Mouse (Mus musculus) erythroblast, embryonic 14.5 days (primary cell): ENCODE data around the gene Mrtfa. TPM values are rescaled to one million over a fixed set of nuclear protein-coding genes. Genes with fewer than 3 reads are reported as not detected.

ENCODE experiments used
- H3K27me3 ChIP-seq: 2 replicates; pipeline ENCODE4 v1.6.1; 2012; ENCODE audit warnings: inconsistent platforms; ENCODE audit not compliant: control insufficient read depth
- H3K36me3 ChIP-seq: 2 replicates; pipeline ENCODE4 v1.6.1; 2012; ENCODE audit warnings: mild to moderate bottlenecking, inconsistent platforms; ENCODE audit not compliant: control insufficient read depth
- H3K4me1 ChIP-seq: 2 replicates; pipeline ENCODE4 v1.6.1; 2012; ENCODE audit warnings: inconsistent platforms; ENCODE audit not compliant: control insufficient read depth
- H3K4me3 ChIP-seq: replicated peaks from 2 replicates; pipeline ENCODE3; 2012; ENCODE audit warnings: moderate library complexity, mild to moderate bottlenecking, inconsistent platforms
- H3K9me3 ChIP-seq: 2 replicates; pipeline ENCODE4 v1.6.1; 2012; ENCODE audit warnings: low read length, inconsistent platforms, mixed read lengths; ENCODE audit not compliant: control insufficient read depth
- GATA1 ChIP-seq: IDR thresholded peaks from 2 replicates; pipeline ENCODE4 v1.6.1; 2012; ENCODE audit warnings: low read length, inconsistent platforms, mixed read lengths
- TAL1 ChIP-seq: IDR thresholded peaks from 3 replicates; pipeline ENCODE4 v1.6.1; 2012; ENCODE audit warnings: low read length, inconsistent platforms, mixed read lengths
- polyA plus RNA-seq: library from polyadenylated mRNA; stranded (reverse); fragments of >175 nt; gene quantifications from 2 replicates; pipeline ENCODE4 v1.2.3, GENCODE M21; 2012

The Mrtfa gene
- polyA plus RNA-seq, 1 experiment = 0.47 TPM

- Histone ChIP-seq H3K4me3 (no peak overlapping the region), H3K4me1 (peaks cover 28% of the 10 kb centered on the region), H3K27me3 (no peaks in the 10 kb centered on the region), H3K36me3 (no peaks in the 10 kb centered on the region), H3K9me3 (no peaks in the 10 kb centered on the region)
- TF ChIP-seq GATA1 (no peak), TAL1 (no peak)
Observed at GRCm38 (mm10) chr15:80996090-80996835, 194.3 kb downstream of the Mrtfa start.

DNA sequence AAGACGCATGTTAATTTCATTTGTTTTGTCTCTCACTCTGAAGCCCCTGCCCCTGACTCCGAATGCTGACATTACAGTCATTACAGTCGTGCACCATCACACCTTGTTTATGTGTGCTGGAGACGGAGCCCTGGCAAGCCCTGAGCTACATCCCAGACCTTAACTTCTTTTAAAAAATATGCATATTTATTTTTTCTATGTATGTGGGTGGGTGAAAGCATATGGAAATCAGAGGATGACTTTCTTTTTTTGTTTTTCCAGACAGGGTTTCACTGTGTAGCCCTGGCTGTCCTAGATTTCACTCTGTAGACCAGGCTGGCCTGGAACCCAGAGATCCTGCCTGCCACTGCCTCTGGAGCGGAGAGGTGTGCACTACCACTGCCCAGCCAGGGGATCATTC is 195.6 kb downstream of the Mrtfa start:
- Histone ChIP-seq H3K9me3 (no peaks in the 10 kb centered on the region), H3K36me3 (no peaks in the 10 kb centered on the region), H3K27me3 (no peaks in the 10 kb centered on the region), H3K4me3 (no peak overlapping the region), H3K4me1 (peaks cover 20% of the 10 kb centered on the region)
- TF ChIP-seq TAL1 = no peak
- TF ChIP-seq GATA1 = no peak

DNA sequence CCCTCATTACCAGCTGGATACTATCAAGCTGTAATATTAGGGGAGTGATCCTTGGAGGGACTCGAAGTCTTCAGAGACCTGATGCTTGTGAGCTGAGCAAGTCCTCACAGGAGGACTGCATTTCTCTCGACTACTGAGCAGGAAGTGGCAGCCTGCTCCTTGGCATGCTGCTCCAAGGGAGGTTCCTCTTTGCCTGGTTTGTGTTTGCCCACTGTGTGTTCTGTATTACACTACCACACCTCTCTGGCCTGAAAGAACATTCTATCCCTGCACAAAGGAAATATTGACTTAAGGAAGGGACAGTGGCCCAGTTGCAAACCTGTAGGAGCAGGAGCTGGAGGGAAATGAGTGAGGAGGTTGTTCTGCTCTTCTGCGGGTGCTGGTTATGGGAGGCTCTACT is 200.8 kb downstream of the Mrtfa start:
- H3K4me3 ChIP-seq = no peak overlapping the region
- no peak for TF ChIP-seq TAL1
- no peak for TF ChIP-seq GATA1
- H3K36me3 ChIP-seq = no peaks in the 10 kb centered on the region
- peaks cover 15% of the 10 kb centered on the region for H3K4me1 ChIP-seq
- no peaks in the 10 kb centered on the region for H3K27me3 ChIP-seq
- H3K9me3 ChIP-seq = no peaks in the 10 kb centered on the region

- Histone ChIP-seq H3K27me3 (no peaks in the 10 kb centered on the region), H3K9me3 (no peaks in the 10 kb centered on the region), H3K4me3 (no peak overlapping the region), H3K4me1 (peaks cover 15% of the 10 kb centered on the region), H3K36me3 (no peaks in the 10 kb centered on the region)
- TF ChIP-seq TAL1 (no peak), GATA1 (no peak)
Observed at GRCm38 (mm10) chr15:80988331-80988730, 202.2 kb downstream of the Mrtfa start.

GRCm38 (mm10) chr15:80983264-80983663 is 207.3 kb downstream of the Mrtfa start:
- TF ChIP-seq TAL1 (no peak), GATA1 (no peak)
- Histone ChIP-seq H3K36me3 (no peaks in the 10 kb centered on the region), H3K4me1 (peaks cover 39% of the 10 kb centered on the region), H3K4me3 (no peak overlapping the region), H3K9me3 (no peaks in the 10 kb centered on the region), H3K27me3 (no peaks in the 10 kb centered on the region)

DNA sequence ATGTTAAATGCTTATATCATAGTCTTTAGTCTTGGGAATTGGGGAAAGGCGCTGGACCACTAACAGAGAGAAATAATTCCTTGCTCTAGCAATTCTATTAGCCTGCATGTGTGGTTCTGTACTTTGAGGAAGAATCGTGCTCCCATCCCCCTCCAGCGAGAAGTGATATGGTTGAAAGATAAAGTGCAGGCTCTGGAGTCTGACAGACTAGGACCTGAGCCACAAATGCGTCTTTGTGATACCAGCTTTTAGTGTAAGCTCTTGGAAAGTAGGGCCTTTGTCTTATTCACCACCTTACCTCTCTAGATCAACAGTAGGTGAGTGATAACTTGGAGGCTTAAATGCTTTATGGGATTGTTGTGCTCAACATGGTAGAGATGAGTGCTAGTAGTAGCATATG is 209.4 kb downstream of the Mrtfa start:
- no peak for TF ChIP-seq GATA1
- no peak overlapping the region for H3K4me3 ChIP-seq

DNA sequence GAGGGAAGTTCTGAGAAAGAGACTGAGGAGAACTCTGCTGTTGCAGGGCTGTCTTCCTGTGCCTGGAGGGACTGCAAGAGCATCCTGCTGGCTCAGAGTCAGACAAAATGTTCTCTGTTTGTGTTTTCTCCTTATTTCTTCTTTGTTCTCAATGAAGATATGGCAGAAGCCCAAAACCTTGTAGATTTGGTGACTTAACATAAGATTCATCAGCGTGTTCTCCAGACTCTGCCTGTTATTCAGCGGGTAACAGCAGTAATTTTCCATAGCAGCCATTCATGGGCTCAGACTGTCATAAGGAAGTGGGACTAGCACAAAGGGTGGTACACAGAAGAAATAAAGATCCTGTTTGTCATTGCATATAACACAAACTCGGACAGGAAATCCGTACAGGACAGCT is 210.9 kb downstream of the Mrtfa start:
- no peaks in the 10 kb centered on the region for H3K9me3 ChIP-seq
- H3K4me3 ChIP-seq = no peak overlapping the region
- TF ChIP-seq GATA1 = no peak
- TF ChIP-seq TAL1 = no peak
- no peaks in the 10 kb centered on the region for H3K36me3 ChIP-seq
- H3K27me3 ChIP-seq = no peaks in the 10 kb centered on the region
- H3K4me1 ChIP-seq = peaks cover 44% of the 10 kb centered on the region

More for the DNA sequence above, 209.4 kb downstream of the Mrtfa start:
- no peaks in the 10 kb centered on the region for H3K36me3 ChIP-seq
- H3K9me3 ChIP-seq = no peaks in the 10 kb centered on the region
- H3K27me3 ChIP-seq = no peaks in the 10 kb centered on the region
- peaks cover 44% of the 10 kb centered on the region for H3K4me1 ChIP-seq

- no peak for TF ChIP-seq GATA1
- no peak for TF ChIP-seq TAL1
- peaks cover 44% of the 10 kb centered on the region for H3K4me1 ChIP-seq
- H3K4me3 ChIP-seq = peak within 1 kb of the TSS; percentile 85
- no peaks in the 10 kb centered on the region for H3K36me3 ChIP-seq
- H3K9me3 ChIP-seq = no peaks in the 10 kb centered on the region
- H3K27me3 ChIP-seq = no peaks in the 10 kb centered on the region
Observed at GRCm38 (mm10) chr15:80977620-80978334, 212.8 kb downstream of the Mrtfa start, which contains the start of gene Sgsm3. TSS of gene Sgsm3 (plus strand) at chr15:80977765.

DNA sequence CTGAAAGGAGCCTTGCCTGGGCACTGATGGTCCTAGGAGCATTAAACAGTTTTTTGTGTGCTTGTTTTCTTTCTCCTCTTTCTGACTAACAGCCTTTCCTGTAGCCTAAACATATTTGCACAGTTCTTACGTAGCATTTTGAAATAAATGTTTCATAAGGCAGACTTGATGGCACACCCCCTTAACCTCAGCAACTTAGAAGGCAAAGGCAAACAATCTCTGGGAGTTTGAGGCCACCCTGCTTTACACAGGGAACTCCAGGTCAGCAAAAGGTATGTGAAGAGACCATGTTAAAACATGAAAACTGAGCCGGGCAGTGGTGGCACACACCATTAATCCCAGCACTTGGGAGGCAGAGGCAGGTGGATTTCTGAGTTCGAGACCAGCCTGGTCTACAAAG is 214.9 kb downstream of the Mrtfa start:
- Histone ChIP-seq H3K36me3 (no peaks in the 10 kb centered on the region), H3K9me3 (no peaks in the 10 kb centered on the region), H3K27me3 (no peaks in the 10 kb centered on the region), H3K4me3 (no peak overlapping the region), H3K4me1 (peaks cover 45% of the 10 kb centered on the region)
- TF ChIP-seq TAL1 (no peak), GATA1 (no peak)

DNA sequence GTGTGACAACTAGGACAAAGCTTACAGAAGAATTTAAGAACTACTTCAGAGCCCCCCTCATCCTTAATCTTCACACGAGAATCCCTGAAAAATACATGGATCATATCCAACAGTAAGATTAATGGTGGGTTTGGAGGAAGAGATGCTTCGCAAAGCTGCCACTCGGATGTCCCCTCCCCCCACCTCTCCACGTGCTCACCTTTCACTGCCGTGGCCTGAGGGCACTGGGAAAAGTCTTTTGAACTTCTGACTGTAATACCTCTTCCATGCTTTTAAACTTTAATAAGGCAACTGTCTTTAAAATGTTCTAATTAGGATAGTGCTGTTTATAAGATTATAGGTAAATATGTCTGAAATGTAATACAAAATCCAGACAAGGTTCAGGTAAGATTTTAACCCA is 216.2 kb downstream of the Mrtfa start:
- Histone ChIP-seq H3K27me3 (no peaks in the 10 kb centered on the region), H3K36me3 (peaks cover 10% of the 10 kb centered on the region), H3K4me1 (peaks cover 34% of the 10 kb centered on the region), H3K4me3 (no peak overlapping the region), H3K9me3 (no peaks in the 10 kb centered on the region)
- TF ChIP-seq GATA1 (no peak), TAL1 (no peak)
